Mouse (Mus musculus) urinary bladder, postnatal 4 days (tissue): ENCODE data around the gene Olfr1329.
"Not testable (repeated sequence)": the region's sequence is repeated elsewhere in the genome, so short reads cannot be mapped to it uniquely, and the experiment has no call there.

Experiments
- DNase-seq, 2 experiments: peaks; one replicate each; pipeline ENCODE4 v3.0.0; 2021 to 2022; ENCODE audit warnings: low spot score in 2 of 2

Gene Olfr1329

DNA sequence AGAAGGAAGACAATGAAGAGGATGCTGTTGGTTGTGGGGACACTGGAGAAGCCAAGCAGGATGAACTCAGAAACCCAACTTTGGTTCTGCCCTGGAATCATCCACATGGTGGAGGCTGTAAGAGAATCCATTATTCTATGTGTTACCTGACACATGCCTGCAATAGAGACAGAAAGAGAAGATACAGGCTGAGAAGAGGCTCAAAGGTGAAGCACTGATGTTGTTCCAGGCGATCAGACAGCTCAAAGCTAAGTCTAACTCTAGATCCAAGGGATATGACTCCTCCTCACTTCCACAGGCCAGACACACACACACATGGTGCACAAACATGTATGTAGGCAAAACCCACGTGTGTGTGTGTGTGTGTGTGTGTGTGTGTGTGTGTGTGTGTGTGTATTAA, at the start of gene Olfr1329:
Gene Olfr1329 (minus strand): TSS at position 101 of the 400 bp plus-strand sequence.
- not testable (repeated sequence) for DNase-seq

DNA sequence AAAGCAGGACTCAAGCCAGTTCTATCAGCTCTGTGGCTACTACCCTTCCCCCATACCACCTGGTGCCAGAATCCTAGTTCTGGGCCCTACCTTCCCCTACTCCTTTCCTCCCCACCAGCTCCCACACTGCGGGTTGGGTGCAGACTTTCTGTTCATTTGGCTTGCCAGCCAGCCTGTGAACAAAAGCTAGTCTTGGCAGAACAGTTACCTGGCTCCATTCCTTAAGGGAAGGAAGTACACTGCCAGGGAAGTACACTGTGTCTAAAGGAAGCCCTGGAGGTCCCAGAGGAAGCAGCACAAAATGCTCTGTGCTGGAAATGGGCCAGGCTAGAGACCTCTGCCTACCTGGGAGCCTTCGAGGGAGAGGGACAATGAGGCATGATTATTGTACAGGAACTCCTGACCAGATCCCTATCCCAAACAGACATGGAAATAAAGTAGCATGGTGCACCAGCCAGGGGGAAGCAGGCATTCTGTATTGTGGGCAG, 43.9 kb upstream of the Olfr1329 start, which contains the start of gene Lao1:
Gene Lao1 (plus strand): TSS at position 438 of the 488 bp plus-strand sequence.
- DNase-seq: no peak

DNA sequence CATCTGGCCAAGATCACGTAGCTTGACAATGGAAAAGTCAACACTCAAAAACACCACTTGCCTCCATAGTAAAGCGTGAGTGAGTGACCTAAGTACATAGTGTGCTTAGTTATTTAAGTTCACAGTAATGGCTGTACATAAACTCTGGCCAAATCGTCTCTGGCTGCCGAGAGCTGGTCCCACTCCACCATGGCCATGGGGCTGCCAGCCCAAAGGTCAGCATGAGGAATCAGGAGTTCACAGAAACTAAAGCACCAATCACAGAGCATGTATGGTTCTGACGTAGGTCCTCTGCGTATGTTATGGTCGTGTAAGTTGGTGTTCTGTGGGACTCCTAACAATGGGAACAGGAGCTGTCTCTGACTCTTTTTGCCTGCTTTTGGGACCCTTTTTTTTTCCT, 41.5 kb upstream of the Olfr1329 start:
- DNase-seq: no peak

DNA sequence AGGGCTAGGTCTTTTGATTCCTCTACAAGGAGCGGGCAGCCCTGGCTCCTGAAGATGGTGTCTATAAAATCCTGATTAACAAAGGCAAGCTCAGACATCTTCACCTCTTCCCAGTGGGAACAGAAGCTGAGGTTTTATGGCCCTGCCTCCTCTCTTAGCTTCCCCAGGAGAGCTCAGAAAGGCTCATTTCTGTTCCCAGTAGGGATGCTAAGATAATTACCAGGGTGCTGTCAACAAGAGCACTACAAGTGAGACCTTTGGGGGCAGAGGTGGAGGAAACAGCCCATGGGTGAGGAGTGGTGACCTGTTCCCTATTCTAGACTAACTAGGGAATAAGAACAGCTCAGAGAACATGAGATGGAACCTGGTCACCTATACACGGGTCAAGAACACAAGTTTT, 21.2 kb upstream of the Olfr1329 start, which contains the start of gene Olfr1328:
Gene Olfr1328 (minus strand): TSS at position 101 of the 400 bp plus-strand sequence.
- no peak for DNase-seq

DNA sequence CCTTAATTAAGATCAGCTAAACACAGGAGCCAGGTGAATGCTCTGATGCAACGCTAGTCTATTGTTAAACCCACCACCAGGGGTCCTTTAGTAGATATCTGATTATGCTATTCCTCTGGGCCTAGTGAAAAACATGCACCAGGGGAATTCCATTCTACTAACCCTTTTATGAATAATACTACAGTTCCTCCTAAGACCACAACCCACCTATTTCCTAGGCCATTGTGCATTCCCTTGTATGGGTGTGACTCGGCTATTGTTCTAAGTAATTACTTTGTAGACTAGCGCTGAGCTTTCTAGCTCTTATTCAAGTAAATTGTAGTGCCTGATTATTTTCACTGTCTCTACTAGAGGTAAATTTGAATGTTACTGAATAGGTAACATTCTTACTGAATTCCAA, 14.1 kb upstream of the Olfr1329 start:
- DNase-seq: not testable (repeated sequence)

DNA sequence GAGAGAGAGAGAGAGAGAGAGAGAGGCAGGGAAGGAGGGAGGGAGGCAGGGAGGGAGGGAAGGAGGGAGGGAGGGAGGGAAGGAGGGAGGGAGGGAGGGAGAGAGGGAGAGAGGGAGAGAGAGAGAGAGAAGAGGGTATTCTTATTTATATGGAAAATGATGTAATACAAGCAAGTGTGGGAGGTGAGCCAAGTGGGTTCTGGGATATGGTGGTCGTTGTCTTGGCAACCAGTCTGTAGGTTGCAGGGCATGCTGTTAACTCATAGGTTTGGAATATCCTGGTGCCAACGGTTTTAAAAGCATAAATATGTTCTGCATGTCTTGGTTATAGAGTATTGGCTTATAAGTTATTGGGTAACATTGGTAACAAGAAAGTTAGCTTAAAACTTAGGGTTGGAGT, 15.3 kb downstream of the Olfr1329 start:
- no peak for DNase-seq

DNA sequence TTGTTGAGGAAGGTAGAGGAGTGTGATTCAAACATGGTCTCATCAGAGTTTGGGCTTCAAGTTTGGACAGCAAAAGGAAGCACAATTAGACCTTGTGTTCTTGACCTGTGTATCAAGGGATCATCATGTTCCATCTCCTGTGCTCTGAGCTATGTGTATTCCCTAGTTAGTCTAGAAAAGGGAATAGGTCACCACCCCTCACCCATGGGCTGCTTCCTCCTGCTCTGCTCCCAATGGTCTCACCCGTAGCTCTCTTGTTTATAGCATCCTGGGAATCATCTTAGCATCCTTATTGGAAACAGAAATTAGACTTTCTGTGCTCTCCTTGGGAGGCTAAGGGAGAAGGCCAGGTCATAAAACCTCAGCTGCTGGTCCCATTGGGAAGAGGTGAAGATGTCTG, 29.0 kb downstream of the Olfr1329 start, which contains the start of gene Olfr1330:
Gene Olfr1330 (plus strand): TSS at position 301 of the 400 bp plus-strand sequence.
- no peak for DNase-seq

DNA sequence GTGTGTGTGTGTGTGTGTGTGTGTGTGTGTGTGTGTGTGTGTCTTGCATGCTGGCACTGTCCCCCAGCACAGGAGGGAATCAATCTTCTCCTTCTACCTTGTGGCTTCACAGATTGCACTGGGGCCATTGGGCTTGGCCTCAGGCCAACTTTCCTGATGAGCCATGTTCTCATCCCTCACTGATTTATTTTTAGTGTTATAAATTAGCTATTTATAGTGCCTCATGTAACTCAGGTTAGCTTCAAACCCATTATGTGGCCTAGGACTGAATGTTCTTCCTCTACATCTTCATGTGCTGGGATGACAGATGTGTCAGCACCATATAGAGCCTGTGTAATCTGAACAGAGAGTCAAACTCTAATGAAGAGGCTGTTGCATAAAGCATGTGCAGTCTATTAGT, 49.7 kb downstream of the Olfr1329 start:
- DNase-seq: no peak
